Mouse (Mus musculus) fat pad, adult 2 months (tissue): ENCODE data around the gene Brip1.
A peak's percentile ranks its signal among the peaks of the same experiment; 100 is the strongest.
"Not testable (repeated sequence)": the region's sequence is repeated elsewhere in the genome, so short reads cannot be mapped to it uniquely, and the experiment has no call there.

Experiments
- DNase-seq: peaks from one replicate; pipeline ENCODE4 v3.0.0-alpha.2; 2011; ENCODE audit warnings: low read depth, low spot score; ENCODE audit errors: extremely low read depth

The Brip1 gene

DNA sequence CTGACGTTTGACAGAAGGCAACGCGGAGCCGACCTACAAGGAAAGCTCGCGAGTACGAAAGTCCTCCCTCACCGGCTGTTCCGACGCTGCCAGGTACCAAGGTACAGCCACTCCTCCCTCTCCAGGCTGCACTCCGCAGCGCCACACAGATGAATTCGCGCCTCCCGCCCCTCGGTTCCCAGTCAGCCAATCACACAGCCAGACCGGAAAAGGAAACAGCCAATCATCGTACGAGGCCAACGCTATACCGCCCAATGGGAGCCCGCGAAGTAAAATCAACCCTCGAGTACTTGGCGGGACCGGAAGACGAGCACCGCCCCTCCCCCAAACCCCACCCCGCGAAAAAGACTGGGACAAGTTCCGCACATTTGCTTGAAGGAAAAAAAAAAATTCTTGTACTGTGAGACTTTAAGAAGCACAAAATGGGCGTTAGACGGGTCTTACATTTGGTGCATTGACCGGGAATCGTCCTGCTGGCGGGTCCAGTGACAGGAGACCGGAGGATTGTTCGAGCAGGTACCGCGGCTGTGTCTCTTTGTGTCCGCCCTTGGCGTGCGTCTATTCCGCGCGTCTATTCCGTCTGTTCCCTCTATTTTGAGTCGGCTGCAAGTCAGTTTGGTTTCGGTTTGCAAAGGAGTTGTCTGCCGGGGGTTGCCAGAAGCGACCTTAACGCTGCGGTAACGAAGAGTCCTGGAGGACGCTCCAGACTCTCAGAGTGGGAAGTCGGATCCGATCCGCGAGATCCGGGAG lies at the start of gene Brip1:
Gene Brip1, minus strand, starts transcription at position 157 of the 750 bp plus-strand sequence.
- peak; percentile 72 for DNase-seq

DNA sequence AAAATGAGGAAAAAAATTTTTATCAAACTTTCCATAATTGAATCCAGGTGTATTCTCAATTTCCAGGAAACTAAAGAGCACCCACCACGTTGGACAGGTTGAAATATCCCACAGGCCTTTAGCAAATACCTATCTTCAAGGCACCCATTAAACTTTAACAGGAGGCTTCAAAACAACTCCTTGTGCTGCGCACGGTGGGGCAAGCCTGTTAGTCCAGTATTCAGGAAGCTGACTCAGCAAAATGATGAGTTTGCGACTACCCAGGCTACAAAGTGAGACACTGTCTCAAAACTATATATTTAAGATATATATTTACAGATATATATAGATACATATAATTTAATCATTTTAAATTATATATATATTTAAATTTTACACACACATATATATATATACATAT lies 31.5 kb upstream of the Brip1 start:
- no peak for DNase-seq

DNA sequence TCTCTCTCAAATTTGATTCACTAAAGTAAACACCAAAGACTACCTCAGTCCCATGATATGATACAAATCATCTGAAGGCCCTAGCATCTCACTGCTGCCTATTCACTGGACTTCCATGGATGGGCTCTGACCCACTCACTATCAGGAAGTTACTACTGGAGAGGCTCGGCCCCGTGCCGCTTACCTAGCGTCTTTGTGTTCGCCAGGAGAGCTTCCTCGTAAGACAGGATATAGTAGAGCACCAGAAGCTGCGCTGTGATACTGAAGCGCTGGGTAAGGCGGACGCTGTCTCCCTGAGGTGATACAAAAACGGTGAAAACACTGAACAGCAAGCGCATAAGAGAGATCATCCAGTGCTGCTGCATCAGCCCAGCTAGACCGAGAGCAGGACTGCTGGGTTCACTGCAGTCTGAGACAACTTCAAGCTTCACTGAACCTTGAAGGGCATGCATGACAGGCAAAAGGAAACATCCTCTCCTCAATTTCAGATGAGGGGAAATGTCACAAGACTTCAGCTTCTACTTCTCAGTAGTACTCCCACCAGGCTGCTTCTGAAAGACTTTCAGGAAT lies 30.9 kb upstream of the Brip1 start:
- no peak for DNase-seq

DNA sequence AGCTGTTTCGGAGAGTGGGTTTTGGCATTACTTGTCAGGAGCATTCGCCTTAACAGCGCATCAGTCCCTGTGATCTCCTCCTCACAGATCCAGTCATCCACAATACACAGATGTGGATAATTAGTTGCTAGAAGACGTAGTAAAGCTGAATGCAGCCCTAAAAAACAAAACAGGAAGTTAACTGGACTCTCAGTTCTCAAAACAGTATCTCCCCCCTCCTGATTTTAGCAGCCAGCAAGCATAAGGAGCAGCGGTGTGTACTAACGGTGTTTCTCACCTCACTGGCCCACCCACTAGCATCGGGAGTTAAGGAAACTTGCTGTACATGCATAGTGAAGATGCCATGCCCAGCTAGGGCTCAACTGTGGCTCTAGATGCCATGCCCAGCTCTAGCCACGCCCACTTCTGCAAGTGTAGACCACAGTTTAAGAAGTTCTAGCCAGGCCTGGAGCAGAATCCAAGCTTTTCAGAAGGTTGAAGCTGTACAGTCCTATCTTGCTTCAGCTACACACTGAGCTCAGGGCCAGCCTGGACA lies 25.7 kb upstream of the Brip1 start:
- no peak for DNase-seq

GRCm38 (mm10) chr11:86225761-86226160 lies 24.8 kb upstream of the Brip1 start:
- no peak for DNase-seq

GRCm38 (mm10) chr11:86211803-86212202 lies 10.8 kb upstream of the Brip1 start:
- no peak for DNase-seq

DNA sequence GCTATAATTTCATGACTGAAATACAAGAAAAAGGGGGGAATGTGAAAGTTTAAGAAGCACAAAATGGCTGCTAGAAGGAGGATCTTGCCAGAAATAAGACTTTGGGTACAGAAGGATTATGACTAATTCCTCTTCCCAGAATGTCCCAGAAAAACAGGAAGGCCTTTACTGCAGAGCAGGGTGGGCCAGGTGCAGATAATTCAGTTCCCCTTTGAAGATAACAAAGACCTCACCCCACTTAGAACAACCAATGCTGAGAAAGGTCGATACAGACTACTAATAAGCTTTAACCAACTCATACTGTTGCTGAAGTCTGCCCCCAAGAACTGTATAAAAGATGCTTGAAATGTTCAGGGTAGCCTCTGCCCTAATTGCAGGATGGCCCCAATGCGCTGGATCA lies 8.1 kb upstream of the Brip1 start:
- no peak for DNase-seq

- no peak for DNase-seq
These were observed 4.9 kb upstream of the Brip1 start for GRCm38 (mm10) chr11:86205876-86206275.

DNA sequence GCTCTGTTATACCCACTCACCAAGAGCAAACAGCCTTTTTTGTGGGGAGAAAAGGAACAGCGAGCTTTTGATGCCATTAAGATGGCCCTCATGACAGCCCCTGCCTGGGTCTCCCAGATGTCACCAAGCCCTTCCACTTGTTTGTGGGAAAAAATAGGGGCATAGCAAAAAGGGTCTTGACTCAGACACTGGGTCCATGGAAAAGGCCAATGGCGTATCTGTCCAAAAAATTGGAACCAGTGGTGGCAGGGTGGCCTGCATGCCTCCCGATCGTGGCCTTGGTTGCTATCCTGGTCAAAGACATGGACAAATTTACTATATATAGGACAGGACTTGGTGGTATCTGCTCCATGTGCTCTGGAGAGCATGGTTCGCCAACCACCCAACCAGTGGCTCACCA lies 4.0 kb upstream of the Brip1 start:
- no peak for DNase-seq

DNA sequence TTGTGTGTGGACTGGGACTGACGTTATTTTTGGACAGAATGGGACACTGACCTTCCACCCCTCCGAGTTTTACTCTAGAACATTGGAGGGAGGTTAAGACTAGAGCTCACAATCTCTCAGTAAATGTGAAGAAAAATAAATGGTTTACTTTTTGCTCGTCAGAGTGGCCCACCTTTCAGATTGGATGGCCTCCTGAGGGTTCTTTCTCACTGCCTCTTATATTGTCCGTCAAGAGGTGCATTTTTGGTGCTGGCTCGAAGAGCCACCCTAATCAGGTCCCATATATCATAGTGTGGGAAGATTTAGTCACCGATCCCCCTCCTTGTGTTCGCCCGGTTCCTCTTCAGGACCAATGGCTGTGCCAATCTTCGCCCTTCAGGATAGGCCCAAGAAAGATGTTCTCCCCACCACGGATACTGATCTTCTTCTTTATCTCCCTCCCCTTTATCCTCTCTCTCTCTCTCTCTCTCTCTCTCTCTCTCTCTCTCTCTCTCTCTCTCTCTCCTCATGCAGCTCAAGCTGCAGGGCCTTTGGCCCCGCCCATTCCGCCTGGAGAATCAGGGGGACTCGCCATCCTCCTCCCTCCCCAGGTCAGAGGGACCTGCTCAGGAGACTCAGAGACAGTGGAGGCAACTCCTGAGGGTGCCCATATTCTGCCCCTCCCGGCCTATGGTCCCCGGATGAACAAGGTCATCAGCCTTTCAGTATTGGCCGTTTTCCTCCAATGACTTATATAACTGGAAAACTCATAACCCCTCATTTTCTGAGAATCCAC lies 1.1 kb upstream of the Brip1 start:
- DNase-seq: no peak

GRCm38 (mm10) chr11:86200460-86201021 lies 452 bp downstream of the Brip1 start:
- peak; percentile 7 for DNase-seq

DNA sequence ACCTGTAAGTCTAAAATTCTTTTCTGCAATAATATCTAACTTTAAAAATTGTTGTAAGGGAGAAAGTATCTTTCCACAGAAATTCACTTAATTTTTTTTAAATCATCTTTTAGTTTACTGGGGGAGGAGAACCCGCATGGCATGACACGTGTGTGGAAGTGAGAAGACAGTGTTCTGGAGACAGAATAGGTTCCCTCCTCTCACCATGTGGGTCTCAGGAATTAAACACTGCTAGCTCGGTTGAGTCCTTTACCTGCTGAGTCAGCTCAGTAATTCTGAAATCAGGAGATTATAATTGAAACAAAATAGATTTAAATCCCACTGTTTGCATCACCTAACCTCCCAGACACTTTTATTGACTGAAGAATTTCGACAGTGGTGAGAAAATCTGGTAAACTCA lies 1.3 kb downstream of the Brip1 start:
- no peak for DNase-seq

DNA sequence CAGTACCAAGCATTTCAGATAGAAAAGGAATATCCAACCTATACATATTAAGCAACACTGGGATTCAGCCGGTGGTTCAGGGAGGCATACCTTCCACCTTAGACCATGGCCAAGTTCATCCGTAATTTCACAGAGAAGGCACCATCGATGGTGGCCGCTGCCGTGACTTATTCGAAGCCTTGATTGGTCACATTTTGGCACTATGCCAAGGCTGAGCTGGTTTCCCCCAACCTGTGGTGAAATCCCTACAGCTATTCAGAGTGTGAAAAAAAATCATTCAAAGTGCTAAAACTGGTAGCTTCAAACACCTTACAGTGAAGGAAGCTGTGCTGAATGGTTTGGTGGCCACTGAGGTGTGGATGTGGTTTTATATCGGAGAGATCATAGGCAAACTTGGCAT lies 15.8 kb downstream of the Brip1 start:
- DNase-seq: not testable (repeated sequence)

DNA sequence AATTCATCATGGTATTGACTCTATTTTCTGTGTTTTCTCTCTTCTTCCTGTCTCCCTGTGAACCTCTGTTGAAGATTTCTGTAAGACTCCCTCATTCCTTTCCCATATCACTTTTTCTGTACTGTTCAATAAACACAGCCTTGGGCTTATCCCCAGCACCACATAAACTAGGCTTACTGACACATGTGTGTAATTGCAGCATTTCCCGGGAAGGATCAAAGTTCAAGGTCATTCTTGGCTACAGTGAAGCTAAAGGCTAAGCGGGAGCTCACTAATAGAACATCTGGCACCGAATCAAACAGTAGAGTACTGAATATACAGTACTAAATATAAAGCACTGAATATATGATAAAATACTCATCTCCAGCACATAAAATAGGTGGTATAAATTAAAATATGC lies 25.2 kb downstream of the Brip1 start:
- DNase-seq: no peak

- DNase-seq: no peak
These were observed 26.8 kb downstream of the Brip1 start for GRCm38 (mm10) chr11:86174173-86174572.

GRCm38 (mm10) chr11:86170743-86171142 lies 30.2 kb downstream of the Brip1 start:
- DNase-seq: no peak

DNA sequence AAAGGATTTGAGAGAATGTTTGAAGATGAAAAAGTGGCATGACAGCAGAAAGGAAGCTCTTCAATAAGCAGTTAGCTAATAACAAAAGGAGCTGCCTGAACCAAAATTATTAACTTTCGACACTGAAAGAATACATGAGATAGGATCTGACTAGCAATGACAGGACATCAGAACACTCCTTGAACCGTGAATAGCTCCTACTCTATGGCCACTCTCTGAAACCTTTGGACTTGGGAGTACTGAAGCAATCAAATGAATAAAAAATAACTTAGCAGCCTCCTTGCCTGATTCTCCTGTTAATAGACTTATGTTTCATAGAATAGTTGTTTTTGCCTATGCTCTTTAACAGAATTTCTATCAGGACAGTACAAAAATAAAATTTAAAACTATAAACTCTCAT lies 40.7 kb downstream of the Brip1 start:
- no peak for DNase-seq

- no peak for DNase-seq
These were observed 42.0 kb downstream of the Brip1 start for GRCm38 (mm10) chr11:86158950-86159349.

GRCm38 (mm10) chr11:86155638-86156037 lies 45.4 kb downstream of the Brip1 start:
- DNase-seq: no peak

GRCm38 (mm10) chr11:86131324-86131723 lies 69.7 kb downstream of the Brip1 start:
- DNase-seq: peak; percentile 65

GRCm38 (mm10) chr11:86117078-86117869 lies 83.7 kb downstream of the Brip1 start:
- no peak for DNase-seq
